In genomic region chr9:30003612-30004011, GRCm38 (mm10) we compare ENCODE assay signal across 8 mouse cellular contexts. TPM values are rescaled to one million over a fixed set of nuclear protein-coding genes. Genes with fewer than 3 reads are reported as not detected.
DNase-seq lines count a peak whose midpoint lies in the region.

No protein-coding gene starts in this region.

- intact Hi-C loops in heart, postnatal 10 days (cut with DNase I) = loop anchor here (1.0 to 5.0 kb wide), 2 partner anchors 262 to 341 kb away; no protein-coding TSS in a partner anchor

- DNase-seq in 416B (ENCODE audit: low read depth) (peak; percentile 6), adipocyte (ENCODE audit: low spot score) (peak; percentile 3)
- DNase-seq in embryo, embryonic 10.5 days (ENCODE audit: low spot score) = peak; percentile 89
- peak; percentile 74 to 81 for DNase-seq in heart, postnatal 10 days
- peak; percentile 54 for DNase-seq in layer of hippocampus, adult 9-11 months
- peak; percentile 58 to 72 for DNase-seq in lung, postnatal 4 days
- peak; percentile 5 for DNase-seq in testis, postnatal 14 days (ENCODE audit: low spot score)
- no peak for DNase-seq in thymus, postnatal 0 days (ENCODE audit: low spot score)

RNA-seq across cellular contexts. Expression of gene Ntm, which starts 40.7 kb away (rescaled TPM):
- 1 to 10 TPM; 6.9 to 7.4 TPM for total RNA-seq in heart, postnatal 10 days (2021)
- 0.74 and 0.76 TPM in 2 replicates for polyA plus RNA-seq in thymus, postnatal 0 days (2015; fragmentation: Nextera tagmentation; extraction: Ambion mirVana)
